In the genomic region with DNA sequence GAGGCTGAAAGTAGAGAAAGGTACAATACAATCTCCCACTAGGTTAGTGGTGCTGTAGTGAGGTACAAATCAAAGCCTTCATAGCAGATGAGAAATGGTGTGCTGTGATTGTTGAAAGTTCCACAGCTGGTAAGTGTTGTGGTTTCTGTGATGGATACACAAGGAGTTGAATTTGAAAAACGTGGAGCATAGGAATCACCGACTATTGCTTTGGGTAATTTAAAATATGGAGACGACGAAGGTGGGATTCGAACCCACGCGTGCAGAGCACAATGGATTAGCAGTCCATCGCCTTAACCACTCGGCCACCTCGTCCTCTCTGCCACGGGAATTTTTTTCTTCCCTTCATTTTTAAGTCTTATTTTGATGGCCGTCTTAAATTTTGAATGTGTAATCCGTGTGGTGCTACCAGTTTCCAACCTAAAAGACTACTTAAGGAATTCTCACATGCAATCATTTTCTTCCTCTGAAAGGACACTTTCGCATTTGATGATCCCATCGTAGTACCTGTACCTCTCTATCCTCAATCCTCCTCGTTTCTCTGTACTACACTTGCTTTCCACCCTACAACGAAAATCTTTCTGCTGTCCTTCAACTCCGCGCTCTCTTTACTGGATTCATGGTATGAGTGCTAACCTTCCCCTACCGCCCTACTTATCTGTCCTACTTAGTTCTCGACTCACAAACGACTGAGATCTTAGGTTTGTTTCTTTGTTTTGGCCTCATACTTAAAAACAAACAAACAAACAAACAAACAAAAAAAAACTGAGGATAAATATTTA, we compare ENCODE assay signal across 8 mouse cellular contexts. TPM values are rescaled to one million over a fixed set of nuclear protein-coding genes. Genes with fewer than 3 reads are reported as not detected.
DNase-seq lines count a peak whose midpoint lies in the region; ATAC-seq and TF ChIP-seq lines count a peak whose summit lies in the region.

No protein-coding gene starts in this region.

- TF ChIP-seq CTCF in liver, postnatal 0 days (IDR thresholded peaks at IDR 0.05; ENCODE audit: low read depth) = no peak

- H3K4me3 ChIP-seq in erythroblast, embryonic 14.5 days (replicated peaks) = peak overlapping the region; percentile 12
- H3K4me3 ChIP-seq in heart, embryonic 12.5 days = peak overlapping the region; percentile 32
- H3K4me3 ChIP-seq in liver, postnatal 0 days (ENCODE audit: low read depth, low read length) = no peak overlapping the region

- ATAC-seq in erythroblast, adult 5-6 weeks (replicated peaks; ENCODE audit: low FRiP score, poor library complexity, severe bottlenecking) = no peak
- ATAC-seq in heart, embryonic 12.5 days (ENCODE audit: insufficient number of reproducible peaks, low FRiP score) = no peak
- ATAC-seq in liver, postnatal 0 days = 0 out of 2 replicates have a peak, but pooled peaks have one; percentile 13
- no peak for ATAC-seq in monocyte, adult 5-6 weeks (replicated peaks; ENCODE audit: insufficient number of reproducible peaks, low FRiP score, low TSS enrichment, poor library complexity, severe bottlenecking)

- no peak for TF ChIP-seq EP300 in liver, postnatal 0 days (IDR thresholded peaks at IDR 0.05; ENCODE audit: low read depth)

- peaks cover 70% of the 10 kb centered on the region for H3K27me3 ChIP-seq in erythroblast, embryonic 14.5 days (ENCODE audit: control insufficient read depth)
- peaks cover 25% of the 10 kb centered on the region for H3K27me3 ChIP-seq in heart, embryonic 12.5 days (replicated peaks)
- peaks cover 46% of the 10 kb centered on the region for H3K27me3 ChIP-seq in liver, postnatal 0 days (ENCODE audit: insufficient read depth, low read length)

- H3K9ac ChIP-seq in heart, embryonic 12.5 days = no peak overlapping the region
- H3K9ac ChIP-seq in liver, postnatal 0 days (replicated peaks) = no peak overlapping the region

- peak; percentile 53 to 62 for DNase-seq in right cerebral cortex, adult 2 months (ENCODE audit: low spot score in 2 of 2)
- no peak for DNase-seq in right cerebral cortex, postnatal 25 days
- peak; percentile 46 for DNase-seq in liver, postnatal 0 days
- DNase-seq in spleen, postnatal 36 days (ENCODE audit: low spot score in 2 of 2) = no peak

- H3K36me3 ChIP-seq in erythroblast, embryonic 14.5 days (ENCODE audit: control insufficient read depth) = no peaks in the 10 kb centered on the region
- H3K36me3 ChIP-seq in heart, embryonic 12.5 days = no peaks in the 10 kb centered on the region
- no peaks in the 10 kb centered on the region for H3K36me3 ChIP-seq in liver, postnatal 0 days (replicated peaks; ENCODE audit: insufficient read depth, low read length)

- peak overlapping the region; percentile 56 for H3K4me2 ChIP-seq in heart, embryonic 12.5 days
- H3K4me2 ChIP-seq in liver, postnatal 0 days (ENCODE audit: low read depth, low read length) = peak overlapping the region; percentile 66; the same call in 1 of the 2 replicates

- peaks cover 4% of the 10 kb centered on the region; the same call in 1 of the 2 replicates for H3K9me3 ChIP-seq in erythroblast, embryonic 14.5 days (ENCODE audit: control insufficient read depth, low read length)
- 0 out of 2 replicates have a peak, but pooled peaks cover 7% of the 10 kb centered on the region for H3K9me3 ChIP-seq in heart, embryonic 12.5 days (replicated peaks)
- H3K9me3 ChIP-seq in liver, postnatal 0 days (ENCODE audit: low read length) = peaks cover 3% of the 10 kb centered on the region; the same call in 1 of the 2 replicates

- WGBS in heart, embryonic 12.5 days = 1% methylated on average over 22 of the region's 22 CpGs
- WGBS in liver, postnatal 0 days (ENCODE audit: insufficient replicate concordance) = 2% methylated on average over 22 of the region's 22 CpGs

- no peak overlapping the region for H3K27ac ChIP-seq in heart, embryonic 12.5 days (ENCODE audit: poor library complexity, severe bottlenecking)
- H3K27ac ChIP-seq in liver, postnatal 0 days (ENCODE audit: low read depth) = no peak overlapping the region

- H3K4me1 ChIP-seq in erythroblast, embryonic 14.5 days (ENCODE audit: control insufficient read depth) = peaks cover 26% of the 10 kb centered on the region
- peaks cover 6% of the 10 kb centered on the region; the same call in 1 of the 2 replicates for H3K4me1 ChIP-seq in heart, embryonic 12.5 days (replicated peaks)
- H3K4me1 ChIP-seq in liver, postnatal 0 days (ENCODE audit: insufficient read depth) = peaks cover 16% of the 10 kb centered on the region

RNA-seq across cellular contexts. Expression of a gene that starts 13.2 kb away (rescaled TPM):
- polyA plus RNA-seq in erythroblast, embryonic 14.5 days (2012) = not detected in 2 replicates
- not detected in 2 replicates for total RNA-seq in erythroblast, adult 5-6 weeks (2015; ENCODE audit: low replicate concordance)
- not detected in 2 replicates for total RNA-seq in erythroblast, adult 5-6 weeks (2017; ENCODE audit: low replicate concordance)
- 0.13 and 0.14 TPM in 2 replicates for polyA plus RNA-seq in heart, embryonic 12.5 days (2016; fragmentation: Nextera tagmentation; extraction: Ambion mirVana)
- polyA plus RNA-seq in liver, postnatal 0 days (2015; fragmentation: Nextera tagmentation; extraction: Ambion mirVana) = not detected in 2 replicates
- 0.32 to 0.78 TPM in 2 of 3 replicates, not detected in the other for total RNA-seq in monocyte, adult 5-6 weeks (2017)

RNA-seq across cellular contexts. Expression of a gene that starts 15.4 kb away (rescaled TPM):
- polyA plus RNA-seq in erythroblast, embryonic 14.5 days (2012) = not detected in 2 replicates
- 2.7 and 6.3 TPM in 2 replicates for total RNA-seq in erythroblast, adult 5-6 weeks (2015; ENCODE audit: low replicate concordance)
- total RNA-seq in erythroblast, adult 5-6 weeks (2017; ENCODE audit: low replicate concordance) = 1.8 and 2.2 TPM in 2 replicates
- polyA plus RNA-seq in heart, embryonic 12.5 days (2016; fragmentation: Nextera tagmentation; extraction: Ambion mirVana) = 0.17 and 0.28 TPM in 2 replicates
- polyA plus RNA-seq in liver, postnatal 0 days (2015; fragmentation: Nextera tagmentation; extraction: Ambion mirVana) = 0.92 and 1.1 TPM in 2 replicates
- 0.10 to 0.64 TPM in 2 of 3 replicates, not detected in the other for total RNA-seq in monocyte, adult 5-6 weeks (2017)

RNA-seq across cellular contexts. Expression of a gene that starts 41.2 kb away (rescaled TPM):
- 105 and 181 TPM in 2 replicates for polyA plus RNA-seq in erythroblast, embryonic 14.5 days (2012)
- 2.5 TPM in 1 of 2 replicates, not detected in the other for total RNA-seq in erythroblast, adult 5-6 weeks (2015; ENCODE audit: low replicate concordance)
- 462 and 930 TPM in 2 replicates for total RNA-seq in erythroblast, adult 5-6 weeks (2017; ENCODE audit: low replicate concordance)
- 3.7 and 5.0 TPM in 2 replicates for polyA plus RNA-seq in heart, embryonic 12.5 days (2016; fragmentation: Nextera tagmentation; extraction: Ambion mirVana)
- 8.6 and 9.9 TPM in 2 replicates for polyA plus RNA-seq in liver, postnatal 0 days (2015; fragmentation: Nextera tagmentation; extraction: Ambion mirVana)
- 11.3 to 37.5 TPM in 2 of 3 replicates, not detected in the other for total RNA-seq in monocyte, adult 5-6 weeks (2017)

RNA-seq across cellular contexts. Expression of a gene that starts 41.5 kb away (rescaled TPM):
- polyA plus RNA-seq in erythroblast, embryonic 14.5 days (2012) = 6.1 and 13.9 TPM in 2 replicates
- total RNA-seq in erythroblast, adult 5-6 weeks (2015; ENCODE audit: low replicate concordance) = 14.6 and 64.4 TPM in 2 replicates
- total RNA-seq in erythroblast, adult 5-6 weeks (2017; ENCODE audit: low replicate concordance) = 627 and 660 TPM in 2 replicates
- 2.3 and 3.6 TPM in 2 replicates for polyA plus RNA-seq in heart, embryonic 12.5 days (2016; fragmentation: Nextera tagmentation; extraction: Ambion mirVana)
- 1.7 and 2.2 TPM in 2 replicates for polyA plus RNA-seq in liver, postnatal 0 days (2015; fragmentation: Nextera tagmentation; extraction: Ambion mirVana)
- total RNA-seq in monocyte, adult 5-6 weeks (2017) = 6.8 to 12.3 TPM (median 11.3 TPM) in 3 replicates

RNA-seq across cellular contexts. Expression of a gene that starts 47.0 kb away (rescaled TPM):
- polyA plus RNA-seq in erythroblast, embryonic 14.5 days (2012) = 24.7 and 42.0 TPM in 2 replicates
- 32.4 and 38.2 TPM in 2 replicates for total RNA-seq in erythroblast, adult 5-6 weeks (2015; ENCODE audit: low replicate concordance)
- total RNA-seq in erythroblast, adult 5-6 weeks (2017; ENCODE audit: low replicate concordance) = 129 and 151 TPM in 2 replicates
- 10.4 and 12.2 TPM in 2 replicates for polyA plus RNA-seq in heart, embryonic 12.5 days (2016; fragmentation: Nextera tagmentation; extraction: Ambion mirVana)
- 18.0 and 18.3 TPM in 2 replicates for polyA plus RNA-seq in liver, postnatal 0 days (2015; fragmentation: Nextera tagmentation; extraction: Ambion mirVana)
- total RNA-seq in monocyte, adult 5-6 weeks (2017) = 13.3 to 29.5 TPM (median 23.6 TPM) in 3 replicates

Comparison
In these comparisons a context has a peak if more than half of its experiments do, and no peak if none do; other contexts are left out.
1. DNase-seq: peak in right cerebral cortex, adult 2 months (2 of 2) and liver, postnatal 0 days (single experiment); none in right cerebral cortex, postnatal 25 days (single experiment) and spleen, postnatal 36 days (0 of 2).